ENCODE assay signal across 8 mouse cellular contexts in genomic region chr3:144506213-144506612, GRCm38 (mm10).
DNase-seq lines count a peak whose midpoint lies in the region; ATAC-seq and TF ChIP-seq lines count a peak whose summit lies in the region.

No protein-coding gene starts in this region.

- H3K27ac ChIP-seq in neural tube, embryonic 15.5 days (replicated peaks): no peak overlapping the region
- no peak overlapping the region for H3K27ac ChIP-seq in embryonic facial prominence, embryonic 14.5 days (replicated peaks; ENCODE audit: low read depth, low read length)
- H3K27ac ChIP-seq in intestine, postnatal 0 days (ENCODE audit: low read depth, low read length): no peak overlapping the region
- no peak overlapping the region for H3K27ac ChIP-seq in forebrain, embryonic 14.5 days (ENCODE audit: low read depth, low read length)

- H3K36me3 ChIP-seq in neural tube, embryonic 15.5 days: no peaks in the 10 kb centered on the region
- H3K36me3 ChIP-seq in embryonic facial prominence, embryonic 14.5 days (ENCODE audit: control insufficient read depth, insufficient read depth, low read length): no peaks in the 10 kb centered on the region
- no peaks in the 10 kb centered on the region for H3K36me3 ChIP-seq in intestine, postnatal 0 days (ENCODE audit: control insufficient read depth, insufficient read depth)
- H3K36me3 ChIP-seq in forebrain, embryonic 14.5 days (ENCODE audit: control insufficient read depth, insufficient read depth, low read length): no peaks in the 10 kb centered on the region

- ATAC-seq in neural tube, embryonic 15.5 days (ENCODE audit: low FRiP score): no peak
- ATAC-seq in embryonic facial prominence, embryonic 14.5 days (ENCODE audit: low read depth): peak; percentile 64
- ATAC-seq in intestine, postnatal 0 days: peak; percentile 66
- no peak for ATAC-seq in forebrain, embryonic 14.5 days
- ATAC-seq in megakaryocyte progenitor cell, adult 5-6 weeks (replicated peaks; ENCODE audit: poor library complexity): no peak

- no peaks in the 10 kb centered on the region for H3K9me3 ChIP-seq in neural tube, embryonic 15.5 days (replicated peaks)
- H3K9me3 ChIP-seq in embryonic facial prominence, embryonic 14.5 days (ENCODE audit: control insufficient read depth, low read length): no peaks in the 10 kb centered on the region
- H3K9me3 ChIP-seq in intestine, postnatal 0 days (ENCODE audit: control insufficient read depth): no peaks in the 10 kb centered on the region
- no peaks in the 10 kb centered on the region for H3K9me3 ChIP-seq in forebrain, embryonic 14.5 days (replicated peaks; ENCODE audit: control insufficient read depth, low read length)

- peak; percentile 38 for DNase-seq in neural tube, embryonic 10.5 days (ENCODE audit: extremely low spot score, low spot score)
- DNase-seq in embryonic facial prominence, embryonic 14.5 days (ENCODE audit: low spot score): peak; percentile 81
- peak; percentile 87 for DNase-seq in skeletal muscle tissue, adult 2 months (ENCODE audit: low read depth, low spot score)
- no peak for DNase-seq in left cerebral cortex, adult 8-10 months (ENCODE audit: low spot score in 2 of 2)
- no peak for DNase-seq in forebrain, embryonic 14.5 days (ENCODE audit: low spot score)

- no peak overlapping the region for H3K4me3 ChIP-seq in neural tube, embryonic 15.5 days (replicated peaks)
- H3K4me3 ChIP-seq in embryonic facial prominence, embryonic 14.5 days (ENCODE audit: low read depth, low read length): no peak overlapping the region
- no peak overlapping the region for H3K4me3 ChIP-seq in intestine, postnatal 0 days (ENCODE audit: low read depth, low read length)
- no peak overlapping the region for H3K4me3 ChIP-seq in forebrain, embryonic 14.5 days (ENCODE audit: low read depth, low read length)

- H3K4me1 ChIP-seq in neural tube, embryonic 15.5 days: peaks cover 22% of the 10 kb centered on the region
- peaks cover 4% of the 10 kb centered on the region for H3K4me1 ChIP-seq in embryonic facial prominence, embryonic 14.5 days (ENCODE audit: control insufficient read depth, insufficient read depth, low read length)
- H3K4me1 ChIP-seq in intestine, postnatal 0 days (replicated peaks; ENCODE audit: control insufficient read depth, insufficient read depth, low read length): no peaks in the 10 kb centered on the region
- H3K4me1 ChIP-seq in forebrain, embryonic 14.5 days (ENCODE audit: control insufficient read depth, insufficient read depth, low read length): no peaks in the 10 kb centered on the region

- 0 out of 2 replicates have a peak, but pooled peaks have one; percentile 17 for TF ChIP-seq CTCF in intestine, postnatal 0 days (IDR thresholded peaks at IDR 0.05; ENCODE audit: low read depth)

- no peak overlapping the region for H3K9ac ChIP-seq in neural tube, embryonic 15.5 days (replicated peaks)
- H3K9ac ChIP-seq in embryonic facial prominence, embryonic 14.5 days (ENCODE audit: low read depth, low read length): no peak overlapping the region
- no peak overlapping the region for H3K9ac ChIP-seq in intestine, postnatal 0 days (ENCODE audit: low read depth, low read length)
- no peak overlapping the region for H3K9ac ChIP-seq in forebrain, embryonic 14.5 days (ENCODE audit: low read length)

- H3K4me2 ChIP-seq in neural tube, embryonic 15.5 days: no peak overlapping the region
- no peak overlapping the region for H3K4me2 ChIP-seq in embryonic facial prominence, embryonic 14.5 days (ENCODE audit: low read depth, low read length)
- no peak overlapping the region for H3K4me2 ChIP-seq in intestine, postnatal 0 days (replicated peaks; ENCODE audit: low read depth)
- H3K4me2 ChIP-seq in forebrain, embryonic 14.5 days (ENCODE audit: low read length): no peak overlapping the region

- H3K27me3 ChIP-seq in neural tube, embryonic 15.5 days (replicated peaks): no peaks in the 10 kb centered on the region
- no peaks in the 10 kb centered on the region for H3K27me3 ChIP-seq in embryonic facial prominence, embryonic 14.5 days (replicated peaks; ENCODE audit: control insufficient read depth, insufficient read depth, low read length)
- H3K27me3 ChIP-seq in intestine, postnatal 0 days (replicated peaks; ENCODE audit: control insufficient read depth, insufficient read depth, low read length): no peaks in the 10 kb centered on the region
- no peaks in the 10 kb centered on the region for H3K27me3 ChIP-seq in forebrain, embryonic 14.5 days (replicated peaks; ENCODE audit: control insufficient read depth, insufficient read depth, low read length)

- WGBS in neural tube, embryonic 15.5 days: 7% methylated on average over 3 of the region's 3 CpGs
- 39% methylated on average over 3 of the region's 3 CpGs for WGBS in embryonic facial prominence, embryonic 14.5 days
- 11% methylated on average over 3 of the region's 3 CpGs for WGBS in intestine, postnatal 0 days
- 19% methylated on average over 3 of the region's 3 CpGs for WGBS in forebrain, embryonic 14.5 days

Comparison
In these comparisons a context has a peak if more than half of its experiments do, and no peak if none do; other contexts are left out.
1. DNase-seq: peak in neural tube, embryonic 10.5 days (single experiment), embryonic facial prominence, embryonic 14.5 days (single experiment) and skeletal muscle tissue, adult 2 months (single experiment); none in left cerebral cortex, adult 8-10 months (0 of 2) and forebrain, embryonic 14.5 days (single experiment).
2. ATAC-seq: peak in embryonic facial prominence, embryonic 14.5 days (single experiment) and intestine, postnatal 0 days (single experiment); none in neural tube, embryonic 15.5 days (single experiment), forebrain, embryonic 14.5 days (single experiment) and megakaryocyte progenitor cell, adult 5-6 weeks (single experiment).